Mouse (Mus musculus): ENCODE results near the gene Saa1. TPM values are rescaled to one million over a fixed set of nuclear protein-coding genes. Genes with fewer than 3 reads are reported as not detected.
"Not testable (repeated sequence)": the region's sequence is repeated elsewhere in the genome, so short reads cannot be mapped to it uniquely, and the experiment has no call there.

The Saa1 gene
- total RNA-seq (2021): not detected
- long read RNA-seq, experiment 1: 0 reads
- long read RNA-seq, experiment 2, partial matches to known transcripts: 0 of 1 reads
- long read RNA-seq, experiment 2, other reads (novel, unspliced or antisense): 0 of 1 reads

- DNase-seq (ENCODE audit: low spot score in 2 of 2): not testable (repeated sequence)
Measured at GRCm38 (mm10) chr7:46742880-46743279, at the start of gene Saa1. Gene Saa1 (minus strand): TSS chr7:46742980.

- no peak for DNase-seq (ENCODE audit: low spot score in 2 of 2)
Measured at GRCm38 (mm10) chr7:46789177-46789849, 46.5 kb upstream of the Saa1 start.

GRCm38 (mm10) chr7:46770706-46771105, 27.9 kb upstream of the Saa1 start:
- DNase-seq (ENCODE audit: low spot score in 2 of 2): no peak

- no peak for DNase-seq (ENCODE audit: low spot score in 2 of 2)
Measured at GRCm38 (mm10) chr7:46768451-46768850, 25.7 kb upstream of the Saa1 start.

GRCm38 (mm10) chr7:46767371-46767770, 24.6 kb upstream of the Saa1 start:
- no peak for DNase-seq (ENCODE audit: low spot score in 2 of 2)

- DNase-seq (ENCODE audit: low spot score in 2 of 2): no peak
Measured at GRCm38 (mm10) chr7:46764672-46765071, 21.9 kb upstream of the Saa1 start.

GRCm38 (mm10) chr7:46762601-46763000, 19.8 kb upstream of the Saa1 start:
- no peak for DNase-seq (ENCODE audit: low spot score in 2 of 2)

GRCm38 (mm10) chr7:46761049-46761795, 18.4 kb upstream of the Saa1 start:
- DNase-seq (ENCODE audit: low spot score in 2 of 2): no peak

- no peak for DNase-seq (ENCODE audit: low spot score in 2 of 2)
Measured at GRCm38 (mm10) chr7:46751490-46751889, 8.7 kb upstream of the Saa1 start, which contains the start of gene Saa2. Gene Saa2 (plus strand): TSS chr7:46751790.

GRCm38 (mm10) chr7:46748459-46748858, 5.7 kb upstream of the Saa1 start:
- no peak for DNase-seq (ENCODE audit: low spot score in 2 of 2)

GRCm38 (mm10) chr7:46746381-46746780, 3.6 kb upstream of the Saa1 start:
- DNase-seq (ENCODE audit: low spot score in 2 of 2): no peak

- no peak for DNase-seq (ENCODE audit: low spot score in 2 of 2)
Measured at GRCm38 (mm10) chr7:46745816-46746215, 3.0 kb upstream of the Saa1 start.

- DNase-seq (ENCODE audit: low spot score in 2 of 2): not testable (repeated sequence)
Measured at GRCm38 (mm10) chr7:46740041-46740440, 2.7 kb downstream of the Saa1 start.

- DNase-seq (ENCODE audit: low spot score in 2 of 2): no peak
Measured at GRCm38 (mm10) chr7:46738561-46739460, 4.0 kb downstream of the Saa1 start.

GRCm38 (mm10) chr7:46734983-46735382, 7.8 kb downstream of the Saa1 start:
- no peak for DNase-seq (ENCODE audit: low spot score in 2 of 2)

- no peak for DNase-seq (ENCODE audit: low spot score in 2 of 2)
Measured at GRCm38 (mm10) chr7:46732458-46732857, 10.3 kb downstream of the Saa1 start, which contains the start of gene Saa4. Gene Saa4 (minus strand): TSS chr7:46732603.

- no peak for DNase-seq (ENCODE audit: low spot score in 2 of 2)
Measured at GRCm38 (mm10) chr7:46727584-46727983, 15.2 kb downstream of the Saa1 start.

- no peak for DNase-seq (ENCODE audit: low spot score in 2 of 2)
Measured at GRCm38 (mm10) chr7:46724396-46724795, 18.4 kb downstream of the Saa1 start.

- DNase-seq (ENCODE audit: low spot score in 2 of 2): no peak
Measured at GRCm38 (mm10) chr7:46723849-46724248, 18.9 kb downstream of the Saa1 start.

GRCm38 (mm10) chr7:46723354-46723753, 19.4 kb downstream of the Saa1 start:
- DNase-seq (ENCODE audit: low spot score in 2 of 2): no peak

GRCm38 (mm10) chr7:46720460-46720859, 22.3 kb downstream of the Saa1 start:
- DNase-seq (ENCODE audit: low spot score in 2 of 2): no peak
